Mouse (Mus musculus): ENCODE measurements around the gene Phf8.
"Not testable (repeated sequence)": the region's sequence is repeated elsewhere in the genome, so short reads cannot be mapped to it uniquely, and the experiment has no call there.

Phf8 gene

DNA sequence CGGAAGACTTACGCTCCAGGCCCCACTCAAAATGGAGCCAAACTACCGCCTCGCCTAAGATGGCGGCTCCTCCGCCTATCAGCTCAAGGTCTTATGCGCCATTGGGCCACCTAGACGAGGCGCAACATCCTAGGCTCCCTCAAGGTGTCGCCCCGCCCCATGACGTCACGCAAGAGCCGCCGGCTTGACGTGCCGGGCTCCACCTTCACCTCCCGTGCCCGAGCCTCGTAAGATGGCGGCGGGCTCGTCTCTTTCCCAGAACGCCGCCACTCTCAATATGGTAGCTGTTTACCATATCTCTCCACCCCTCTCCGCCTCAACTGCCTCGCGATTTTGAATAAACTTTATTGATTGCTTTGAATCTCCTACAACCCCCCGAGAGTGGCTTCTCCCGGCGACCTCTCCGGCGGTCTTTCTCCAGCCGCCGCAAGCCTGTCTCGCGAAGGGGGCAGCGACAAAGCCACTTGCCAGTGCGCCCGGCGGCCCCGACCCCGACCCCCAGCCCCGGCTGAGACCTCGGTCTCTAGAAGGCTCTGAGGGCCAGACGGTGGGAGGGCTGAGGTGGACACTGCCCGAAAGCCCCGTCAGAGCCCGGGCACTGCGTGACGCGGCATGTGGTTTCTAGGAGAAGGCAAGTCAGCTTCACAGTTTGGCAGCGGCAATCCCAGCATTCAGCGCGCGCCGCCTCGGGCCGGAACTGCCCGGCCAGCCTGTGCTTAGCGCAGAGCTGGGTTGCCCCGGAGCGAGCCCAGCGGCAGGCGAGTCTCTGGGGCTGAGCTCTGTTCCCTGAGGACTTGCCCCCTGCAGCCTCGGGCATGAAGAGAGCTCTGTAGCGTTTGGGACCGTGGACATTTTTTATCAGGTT, at the start of gene Phf8:
TSS of gene Phf8 (plus strand) at position 215 of the 865 bp plus-strand sequence.
- DNase-seq (ENCODE audit: low spot score in 2 of 2) = peak; percentile 91 to 95

DNA sequence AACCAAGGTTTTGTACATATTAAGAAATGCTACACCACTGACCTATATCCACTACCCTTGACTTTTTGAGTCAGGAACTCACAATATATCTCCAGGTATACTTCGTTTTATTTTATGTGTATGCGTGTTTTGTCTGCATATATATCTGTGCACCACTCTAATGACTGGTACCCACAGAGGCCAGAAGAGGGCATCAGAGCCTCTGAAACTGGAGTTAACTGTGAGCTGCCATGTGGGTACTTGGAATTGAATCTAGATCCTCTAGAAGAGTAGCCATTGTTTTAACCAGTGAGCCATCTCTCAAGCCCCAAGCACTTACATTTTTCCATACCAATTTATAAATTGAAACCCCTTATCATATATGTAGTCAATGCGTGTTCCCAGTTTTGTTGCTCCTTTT, 32.3 kb upstream of the Phf8 start:
- no peak for DNase-seq (ENCODE audit: low spot score in 2 of 2)

DNA sequence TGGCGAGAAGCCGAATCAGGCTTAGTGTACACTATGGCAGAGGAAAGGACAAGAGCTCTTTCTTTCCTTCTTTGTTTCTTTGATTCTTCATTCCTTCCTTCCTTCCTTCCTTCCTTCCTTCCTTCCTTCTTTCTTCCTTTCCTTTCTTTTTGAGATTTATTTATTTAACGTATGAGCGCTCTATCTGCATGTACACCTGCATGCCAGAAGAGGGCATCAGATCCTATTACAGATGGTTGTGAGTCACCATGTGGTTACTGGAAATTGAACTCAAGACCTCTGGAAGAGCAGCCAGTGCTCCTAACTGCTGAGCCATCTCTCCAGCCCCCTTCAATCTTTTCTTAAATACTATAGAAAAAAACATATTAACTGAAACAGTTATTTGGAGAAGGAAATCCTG, 27.2 kb upstream of the Phf8 start:
- DNase-seq (ENCODE audit: low spot score in 2 of 2) = not testable (repeated sequence)

DNA sequence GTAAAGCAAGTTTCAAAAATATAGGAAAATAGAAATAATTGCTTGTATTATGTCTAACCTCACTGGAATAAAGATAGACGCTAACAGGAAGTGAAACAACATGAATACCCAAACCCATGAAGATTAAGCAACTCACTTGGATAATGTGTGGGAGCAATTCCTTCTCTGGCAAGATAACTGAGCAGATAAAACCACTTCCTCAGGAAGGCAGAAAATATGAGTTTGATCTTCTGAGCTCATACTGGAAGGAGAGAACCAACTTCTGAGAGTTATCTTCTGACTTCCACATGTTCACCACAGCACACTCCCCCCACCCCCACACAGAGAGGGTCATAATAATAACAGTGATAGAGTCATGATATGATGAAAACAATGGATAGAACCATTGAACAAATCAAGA, 23.9 kb upstream of the Phf8 start:
- no peak for DNase-seq (ENCODE audit: low spot score in 2 of 2)

DNA sequence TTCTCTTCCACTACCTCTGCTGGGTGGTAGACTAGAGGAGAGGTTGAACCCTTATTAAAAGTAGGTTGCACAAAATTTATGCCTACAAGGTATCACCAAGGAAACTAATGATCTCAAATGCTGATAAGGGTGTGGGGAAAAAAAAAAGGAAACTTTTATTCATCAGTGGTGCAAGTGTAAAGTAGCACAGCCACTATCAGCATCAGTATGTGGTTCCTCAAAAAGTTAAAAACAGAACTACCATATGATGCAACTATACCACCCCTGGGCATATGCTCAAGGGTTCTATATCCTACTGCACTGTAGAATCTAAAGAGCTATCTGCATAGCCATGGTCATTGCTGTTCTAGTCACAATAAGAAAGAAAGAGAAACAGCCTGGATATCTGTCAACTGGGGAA, 11.9 kb upstream of the Phf8 start:
- no peak for DNase-seq (ENCODE audit: low spot score in 2 of 2)

DNA sequence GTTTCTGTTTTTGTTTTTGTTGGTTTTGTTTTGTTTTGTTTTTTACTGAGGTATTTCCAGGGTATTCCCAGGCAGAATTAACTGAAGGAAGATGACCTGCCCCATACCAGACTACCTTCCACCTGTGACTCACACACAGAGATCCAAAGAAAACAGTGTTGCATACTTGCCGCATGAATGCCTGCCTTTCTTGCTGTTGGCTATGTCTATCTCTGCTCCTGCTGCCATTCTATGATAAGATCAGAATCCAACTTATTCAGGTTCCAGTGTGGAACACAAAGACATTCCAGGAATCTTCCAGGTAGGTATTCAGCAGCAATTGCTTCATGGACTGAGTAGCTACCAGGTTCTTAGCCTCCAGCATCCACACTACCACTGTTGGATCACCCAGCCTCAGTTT, 10.6 kb upstream of the Phf8 start:
- DNase-seq (ENCODE audit: low spot score in 2 of 2) = no peak

DNA sequence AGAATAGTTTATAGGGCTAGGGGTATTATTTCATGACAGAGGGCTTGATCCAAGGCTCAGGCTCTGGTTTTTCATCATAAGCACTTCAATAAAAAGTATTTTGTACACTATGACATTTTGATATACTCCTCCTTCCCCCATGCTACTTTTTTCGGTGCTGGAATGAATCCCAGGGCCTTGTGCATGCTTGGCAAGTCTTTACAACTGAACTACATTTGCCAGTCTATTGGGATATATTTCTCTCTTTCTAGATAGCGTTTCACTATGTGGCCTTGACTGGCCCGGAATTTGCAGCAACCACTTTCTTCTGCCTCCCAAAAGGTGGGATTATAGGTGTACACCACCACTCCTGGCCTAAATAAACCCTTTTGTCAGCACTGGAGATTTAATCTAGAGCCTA, 7.4 kb upstream of the Phf8 start:
- no peak for DNase-seq (ENCODE audit: low spot score in 2 of 2)

DNA sequence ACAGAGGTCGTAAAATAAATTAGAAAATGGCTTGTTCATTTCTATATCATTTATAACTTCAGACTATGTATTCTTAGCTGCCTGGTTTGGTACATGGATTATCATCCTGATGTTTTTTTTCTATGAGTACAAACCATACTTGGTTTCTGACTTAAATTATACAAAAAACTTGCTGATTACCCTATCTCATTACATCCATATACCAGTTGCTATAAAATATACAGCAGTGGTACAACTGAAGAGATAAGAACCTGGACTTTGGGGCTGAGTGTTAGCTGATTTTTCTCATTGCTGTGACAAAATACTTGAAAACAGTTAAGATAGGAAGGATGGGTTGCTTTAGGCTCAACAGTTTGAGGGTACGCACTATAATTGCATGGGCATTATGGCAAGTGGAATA, 6.8 kb upstream of the Phf8 start:
- DNase-seq (ENCODE audit: low spot score in 2 of 2) = no peak

DNA sequence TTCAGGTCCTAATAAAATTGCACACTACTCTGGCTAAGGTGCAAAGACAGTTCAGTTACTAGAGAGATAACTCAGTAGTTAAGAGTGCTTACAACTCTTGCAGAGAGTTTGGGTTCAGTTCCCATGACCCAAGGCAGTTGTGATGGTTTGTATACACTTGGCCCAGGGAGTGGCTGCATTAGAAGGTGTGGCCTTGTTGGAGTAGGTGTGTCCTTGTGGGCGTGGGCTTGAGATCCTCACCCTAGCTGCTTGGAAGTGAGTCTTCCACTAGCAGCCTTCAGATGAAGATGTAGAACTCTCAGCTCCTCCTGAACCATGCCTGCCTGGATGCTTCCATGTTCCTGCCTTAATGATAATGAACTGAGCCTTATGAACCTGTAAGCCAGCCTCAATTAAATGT, 2.3 kb upstream of the Phf8 start:
- no peak for DNase-seq (ENCODE audit: low spot score in 2 of 2)

DNA sequence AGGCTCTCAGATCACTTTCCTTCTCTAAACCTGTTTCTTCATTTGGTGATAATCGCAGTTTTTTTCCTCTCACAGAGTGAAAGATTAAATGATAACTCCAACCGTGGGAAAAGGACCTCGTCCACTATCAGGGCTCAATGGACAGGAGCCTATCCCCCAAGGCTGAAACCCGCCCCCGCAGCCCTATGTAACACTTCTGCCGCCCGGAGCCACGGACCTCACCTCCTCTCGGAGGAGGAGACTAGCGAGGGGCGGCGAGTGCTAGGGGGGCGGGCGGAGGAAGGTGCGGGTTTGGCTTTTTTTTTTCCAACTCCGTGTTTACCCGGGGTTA, 380 bp upstream of the Phf8 start:
- no peak for DNase-seq (ENCODE audit: low spot score in 2 of 2)

DNA sequence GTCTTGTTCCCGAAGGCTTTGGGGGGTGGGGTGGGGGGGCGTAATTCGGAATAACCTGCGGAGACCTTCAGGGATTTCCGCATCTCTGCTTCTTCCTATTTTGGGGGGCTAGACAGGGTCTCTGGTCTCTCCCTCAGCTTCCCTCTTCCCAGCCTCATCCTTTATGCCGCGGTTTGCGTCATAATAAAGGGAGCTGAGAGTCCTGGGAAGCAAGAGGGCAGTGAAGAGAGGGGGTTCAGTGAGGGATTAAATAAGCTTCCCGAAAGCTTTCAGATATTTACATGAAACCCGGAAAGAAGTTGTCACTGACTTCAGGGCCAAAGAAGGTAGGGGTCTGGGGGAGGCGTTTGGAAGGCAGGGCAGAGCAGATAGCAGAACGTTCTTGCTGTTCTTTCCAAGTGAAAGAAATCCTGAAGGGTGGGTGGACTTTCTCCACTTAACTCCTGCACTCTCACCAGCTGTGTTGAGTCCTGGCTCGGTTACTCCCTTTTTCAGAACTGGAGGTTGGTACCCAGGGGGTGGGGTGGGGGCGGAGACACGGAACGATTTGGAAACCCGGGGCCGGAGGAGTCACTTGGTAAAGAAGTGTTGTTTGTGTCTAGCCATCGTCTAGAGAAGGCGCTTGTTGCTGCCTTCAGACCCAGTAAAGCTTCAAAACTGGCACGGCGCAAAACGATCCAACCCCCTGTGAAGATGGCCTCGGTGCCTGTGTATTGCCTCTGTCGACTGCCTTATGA, 1.5 kb downstream of the Phf8 start:
- peak; percentile 16 to 58 for DNase-seq (ENCODE audit: low spot score in 2 of 2)

DNA sequence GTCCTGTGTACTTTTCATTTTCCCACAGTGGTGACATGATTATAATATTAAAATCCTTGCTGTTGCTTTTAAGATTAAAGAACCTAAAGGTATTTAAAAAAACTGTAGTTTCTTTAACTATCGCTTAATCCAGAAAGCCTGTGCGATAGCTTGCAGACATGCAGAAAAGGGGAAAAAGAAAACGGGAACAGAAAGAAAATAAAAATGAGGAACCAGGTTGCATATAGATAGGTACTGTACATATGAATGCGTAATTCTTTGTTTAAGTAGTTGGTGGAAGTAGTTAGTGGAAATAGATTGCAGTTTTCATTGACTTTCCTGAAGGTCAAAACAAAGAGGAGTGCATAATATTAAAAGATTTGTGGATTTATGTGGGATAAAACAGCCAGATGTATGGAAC, 32.9 kb downstream of the Phf8 start:
- DNase-seq (ENCODE audit: low spot score in 2 of 2) = no peak

DNA sequence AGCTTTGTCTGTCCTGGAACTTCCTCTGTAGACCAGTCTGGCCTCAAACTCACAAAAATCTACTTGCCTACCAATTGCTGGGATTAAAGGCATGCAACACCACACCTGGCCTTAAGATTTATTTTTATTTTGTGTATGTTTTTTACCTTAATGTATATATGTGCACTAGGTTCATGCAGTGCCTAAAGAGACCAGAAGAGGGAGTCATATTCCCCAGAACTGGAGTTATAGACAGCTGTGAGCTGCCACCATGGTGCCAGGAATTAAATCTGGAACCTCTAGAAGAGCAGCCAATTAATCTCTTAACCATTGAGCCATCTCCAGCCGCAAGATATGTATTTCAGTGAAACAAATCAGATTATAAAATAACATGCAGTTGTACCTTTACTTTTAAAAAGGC, 54.7 kb downstream of the Phf8 start:
- DNase-seq (ENCODE audit: low spot score in 2 of 2) = no peak

DNA sequence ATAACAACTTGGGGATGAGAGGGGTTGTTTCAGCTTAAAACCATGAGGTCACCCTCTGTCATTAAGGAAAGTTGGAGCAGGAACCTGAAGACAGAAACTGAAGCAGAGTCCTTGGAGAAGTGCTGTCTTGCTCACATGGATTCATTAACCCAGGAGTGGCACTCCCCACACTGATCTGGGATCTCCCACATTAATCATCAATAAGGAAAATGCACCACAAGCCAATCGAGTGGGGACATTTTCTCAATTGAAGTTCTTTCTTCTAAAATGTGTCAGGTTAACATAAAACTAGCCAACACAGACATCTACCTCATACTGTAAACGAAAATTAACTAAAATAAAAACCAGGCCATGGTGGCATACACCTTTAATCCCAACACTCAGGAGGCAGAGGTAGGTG, 122.9 kb downstream of the Phf8 start:
- DNase-seq (ENCODE audit: low spot score in 2 of 2) = no peak

DNA sequence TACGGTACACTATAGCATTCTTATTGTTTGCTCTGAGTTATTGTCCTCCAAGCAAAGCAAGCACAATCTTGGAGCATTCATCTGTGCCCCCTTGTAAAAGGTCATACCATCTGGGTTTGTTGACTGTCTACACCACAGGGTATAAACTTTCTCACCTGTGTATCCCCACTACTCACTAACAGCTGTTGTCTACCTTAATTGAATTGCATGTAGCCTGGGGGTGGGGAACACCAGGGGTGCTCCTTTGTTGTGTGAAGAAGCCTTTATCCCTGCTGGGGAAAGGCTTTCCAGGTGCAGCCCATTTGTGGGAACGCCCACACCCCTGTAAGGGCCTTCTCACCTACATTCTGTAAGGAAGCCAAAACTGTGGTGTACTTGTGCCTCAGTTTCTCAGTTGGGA, 133.3 kb downstream of the Phf8 start:
- no peak for DNase-seq (ENCODE audit: low spot score in 2 of 2)

DNA sequence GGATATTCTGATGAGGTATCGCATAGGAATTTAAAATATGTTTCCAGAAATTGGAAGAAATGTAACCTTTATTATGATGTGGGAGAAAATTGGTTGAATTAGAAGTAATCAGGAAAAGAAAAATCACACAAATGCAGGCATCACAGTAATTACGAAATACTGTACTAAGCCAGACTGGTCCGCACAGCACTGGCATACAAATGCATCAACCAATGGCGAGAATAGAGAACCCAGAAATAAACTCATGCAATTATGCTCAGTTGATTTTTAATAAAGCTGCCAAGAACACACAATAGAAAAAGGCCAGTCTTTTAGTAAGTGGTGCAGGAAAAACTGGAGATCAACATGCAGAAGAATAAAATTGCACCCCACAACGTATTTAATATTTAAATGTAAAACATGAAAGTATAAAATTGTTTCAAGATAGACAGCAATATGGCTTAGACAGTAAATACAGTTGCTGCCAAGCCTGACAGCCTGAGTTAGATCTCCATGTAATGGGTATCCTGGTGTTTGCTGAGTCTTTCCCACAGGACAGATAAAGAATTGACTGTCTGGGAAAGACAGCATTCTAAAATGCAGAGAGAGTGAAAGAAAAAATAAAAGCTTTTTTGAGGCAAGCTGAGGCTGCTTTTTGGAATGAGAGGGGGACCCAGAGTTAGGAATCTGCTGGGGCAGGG, 154.2 kb downstream of the Phf8 start:
- no peak for DNase-seq (ENCODE audit: low spot score in 2 of 2)
